13 mouse cellular contexts compared by ENCODE assay signal in genomic region chr12:28693738-28694137, GRCm38 (mm10).
"Had no signal": no experiment of that assay in that cellular context is flagged by ENCODE, and none has a peak within 500 bp of the region (broad histone marks: within the 10 kb centered on the region; RNA-seq: fewer than 3 reads in every experiment).

No protein-coding gene starts in this region.

- H3K9ac ChIP-seq: liver, embryonic 12.5 days; liver, embryonic 14.5 days; midbrain, embryonic 12.5 days; midbrain, embryonic 15.5 days; neural tube, embryonic 12.5 days; stomach, embryonic 15.5 days had no signal

- DNase-seq: lung, adult 2 months; right cerebral cortex, postnatal 14 days; thymus, adult 2 months; thymus, postnatal 25 days; thymus, postnatal 4 days had no signal

- ATAC-seq: liver, embryonic 12.5 days; midbrain, embryonic 15.5 days had no signal

- H3K27ac ChIP-seq: liver, embryonic 12.5 days; liver, embryonic 14.5 days; midbrain, embryonic 10.5 days; midbrain, embryonic 12.5 days; midbrain, embryonic 15.5 days; neural tube, embryonic 12.5 days; stomach, embryonic 15.5 days; stomach, postnatal 0 days had no signal

- H3K4me2 ChIP-seq: liver, embryonic 12.5 days; midbrain, embryonic 12.5 days; midbrain, embryonic 15.5 days; neural tube, embryonic 12.5 days; stomach, embryonic 15.5 days had no signal

- H3K9me3 ChIP-seq: liver, embryonic 12.5 days; midbrain, embryonic 10.5 days; midbrain, embryonic 12.5 days; midbrain, embryonic 15.5 days; neural tube, embryonic 12.5 days; stomach, embryonic 15.5 days had no signal

- H3K27me3 ChIP-seq: liver, embryonic 12.5 days; midbrain, embryonic 12.5 days; midbrain, embryonic 15.5 days; neural tube, embryonic 12.5 days; stomach, embryonic 15.5 days had no signal

- H3K4me3 ChIP-seq: liver, embryonic 12.5 days; midbrain, embryonic 10.5 days; midbrain, embryonic 12.5 days; midbrain, embryonic 15.5 days; neural tube, embryonic 12.5 days; stomach, embryonic 15.5 days had no signal

- H3K4me1 ChIP-seq: midbrain, embryonic 12.5 days; neural tube, embryonic 12.5 days; stomach, embryonic 15.5 days had no signal
